Mouse (Mus musculus): ENCODE measurements around the gene Nup153. TPM values are rescaled to one million over a fixed set of nuclear protein-coding genes. Genes with fewer than 3 reads are reported as not detected.

Nup153 gene
- polyA plus RNA-seq, 1 experiment from 2014 or later, result 31.0 TPM

GRCm38 (mm10) chr13:46725227-46725626 is 2.5 kb downstream of the Nup153 start:
- Histone ChIP-seq H3K4me3 (peak overlapping the region; percentile 96), H3K27me3 (ENCODE audit: insufficient read depth, poor library complexity, severe bottlenecking) (no peaks in the 10 kb centered on the region), H3K36me3 (no peaks in the 10 kb centered on the region), H3K9me3 (no peaks in the 10 kb centered on the region), H3K4me1 (peaks cover 21% of the 10 kb centered on the region), H3K27ac (no peak overlapping the region)
- WGBS, result 29% methylated on average over 2 of the region's 2 CpGs
- DNase-seq (ENCODE audit: low spot score), result no peak

- H3K27ac ChIP-seq, result no peak overlapping the region
- no peaks in the 10 kb centered on the region for H3K27me3 ChIP-seq (ENCODE audit: insufficient read depth, poor library complexity, severe bottlenecking)
- H3K36me3 ChIP-seq, result peaks cover 4% of the 10 kb centered on the region; the same call in 1 of the 2 replicates
- H3K4me1 ChIP-seq, result peaks cover 21% of the 10 kb centered on the region
- no peak overlapping the region; the same call in 1 of the 2 replicates for H3K4me3 ChIP-seq
- no peaks in the 10 kb centered on the region for H3K9me3 ChIP-seq
- no peak for DNase-seq (ENCODE audit: low spot score)
Observed at GRCm38 (mm10) chr13:46724371-46724770, 3.4 kb downstream of the Nup153 start.

GRCm38 (mm10) chr13:46721009-46721408 is 6.7 kb downstream of the Nup153 start:
- Histone ChIP-seq H3K36me3 (peaks cover 15% of the 10 kb centered on the region), H3K9me3 (no peaks in the 10 kb centered on the region), H3K27me3 (ENCODE audit: insufficient read depth, poor library complexity, severe bottlenecking) (no peaks in the 10 kb centered on the region), H3K4me1 (peaks cover 23% of the 10 kb centered on the region), H3K4me3 (no peak overlapping the region), H3K27ac (no peak overlapping the region)
- no peak for DNase-seq (ENCODE audit: low spot score)

GRCm38 (mm10) chr13:46718893-46719400 is 8.8 kb downstream of the Nup153 start:
- no peak for DNase-seq (ENCODE audit: low spot score)
- Histone ChIP-seq H3K27ac (no peak overlapping the region), H3K36me3 (peaks cover 30% of the 10 kb centered on the region), H3K4me3 (no peak overlapping the region), H3K27me3 (ENCODE audit: insufficient read depth, poor library complexity, severe bottlenecking) (no peaks in the 10 kb centered on the region), H3K4me1 (peaks cover 10% of the 10 kb centered on the region; the same call in 1 of the 2 replicates), H3K9me3 (no peaks in the 10 kb centered on the region)
- WGBS, result 91% methylated on average over 5 of the region's 5 CpGs

GRCm38 (mm10) chr13:46715976-46716639 is 11.6 kb downstream of the Nup153 start:
- no peaks in the 10 kb centered on the region for H3K9me3 ChIP-seq
- H3K27ac ChIP-seq, result no peak overlapping the region
- no peak overlapping the region for H3K4me3 ChIP-seq
- peaks cover 57% of the 10 kb centered on the region for H3K36me3 ChIP-seq
- 57% methylated on average over 3 of the region's 3 CpGs for WGBS
- DNase-seq (ENCODE audit: low spot score), result no peak
- H3K4me1 ChIP-seq, result peaks cover 4% of the 10 kb centered on the region; the same call in 1 of the 2 replicates
- no peaks in the 10 kb centered on the region for H3K27me3 ChIP-seq (ENCODE audit: insufficient read depth, poor library complexity, severe bottlenecking)

- Histone ChIP-seq H3K4me1 (peaks cover 4% of the 10 kb centered on the region; the same call in 1 of the 2 replicates), H3K27me3 (ENCODE audit: insufficient read depth, poor library complexity, severe bottlenecking) (no peaks in the 10 kb centered on the region), H3K9me3 (no peaks in the 10 kb centered on the region), H3K27ac (no peak overlapping the region), H3K36me3 (peaks cover 75% of the 10 kb centered on the region), H3K4me3 (no peak overlapping the region)
- WGBS, result 89% methylated on average over 5 of the region's 5 CpGs
- DNase-seq (ENCODE audit: low spot score), result no peak
Observed at GRCm38 (mm10) chr13:46713486-46713885, 14.3 kb downstream of the Nup153 start.

GRCm38 (mm10) chr13:46703138-46703537 is 24.6 kb downstream of the Nup153 start:
- peaks cover 53% of the 10 kb centered on the region for H3K36me3 ChIP-seq
- H3K27me3 ChIP-seq (ENCODE audit: insufficient read depth, poor library complexity, severe bottlenecking), result no peaks in the 10 kb centered on the region
- no peaks in the 10 kb centered on the region for H3K4me1 ChIP-seq
- H3K27ac ChIP-seq, result no peak overlapping the region
- no peaks in the 10 kb centered on the region for H3K9me3 ChIP-seq
- no peak overlapping the region for H3K4me3 ChIP-seq
- no peak for DNase-seq (ENCODE audit: low spot score)
- 81% methylated on average over 5 of the region's 5 CpGs for WGBS

- Histone ChIP-seq H3K27me3 (ENCODE audit: insufficient read depth, poor library complexity, severe bottlenecking) (no peaks in the 10 kb centered on the region), H3K9me3 (no peaks in the 10 kb centered on the region), H3K4me3 (no peak overlapping the region), H3K4me1 (no peaks in the 10 kb centered on the region), H3K27ac (no peak overlapping the region), H3K36me3 (peaks cover 56% of the 10 kb centered on the region)
- no peak for DNase-seq (ENCODE audit: low spot score)
- WGBS, result 78% methylated on average over 2 of the region's 2 CpGs
Observed at GRCm38 (mm10) chr13:46701486-46701885, 26.3 kb downstream of the Nup153 start.

GRCm38 (mm10) chr13:46699372-46699771 is 28.4 kb downstream of the Nup153 start:
- Histone ChIP-seq H3K4me1 (no peaks in the 10 kb centered on the region), H3K36me3 (peaks cover 67% of the 10 kb centered on the region), H3K27ac (no peak overlapping the region), H3K27me3 (ENCODE audit: insufficient read depth, poor library complexity, severe bottlenecking) (no peaks in the 10 kb centered on the region), H3K4me3 (no peak overlapping the region), H3K9me3 (no peaks in the 10 kb centered on the region)
- WGBS, result 98% methylated on average over 1 of the region's 1 CpGs
- DNase-seq (ENCODE audit: low spot score), result no peak

- Histone ChIP-seq H3K36me3 (peaks cover 67% of the 10 kb centered on the region), H3K27ac (no peak overlapping the region), H3K4me1 (no peaks in the 10 kb centered on the region), H3K4me3 (no peak overlapping the region), H3K9me3 (no peaks in the 10 kb centered on the region), H3K27me3 (ENCODE audit: insufficient read depth, poor library complexity, severe bottlenecking) (no peaks in the 10 kb centered on the region)
- WGBS, result 87% methylated on average over 2 of the region's 2 CpGs
- no peak for DNase-seq (ENCODE audit: low spot score)
Observed at GRCm38 (mm10) chr13:46696788-46697187, 31.0 kb downstream of the Nup153 start.

GRCm38 (mm10) chr13:46695932-46696331 is 31.8 kb downstream of the Nup153 start:
- Histone ChIP-seq H3K27ac (no peak overlapping the region), H3K27me3 (ENCODE audit: insufficient read depth, poor library complexity, severe bottlenecking) (no peaks in the 10 kb centered on the region), H3K4me1 (no peaks in the 10 kb centered on the region), H3K36me3 (peaks cover 63% of the 10 kb centered on the region), H3K4me3 (no peak overlapping the region), H3K9me3 (no peaks in the 10 kb centered on the region)
- no peak for DNase-seq (ENCODE audit: low spot score)
- WGBS, result 95% methylated on average over 1 of the region's 1 CpGs

GRCm38 (mm10) chr13:46695296-46695908 is 32.3 kb downstream of the Nup153 start:
- no peak for DNase-seq (ENCODE audit: low spot score)
- no peaks in the 10 kb centered on the region for H3K9me3 ChIP-seq
- H3K4me1 ChIP-seq, result no peaks in the 10 kb centered on the region
- no peaks in the 10 kb centered on the region for H3K27me3 ChIP-seq (ENCODE audit: insufficient read depth, poor library complexity, severe bottlenecking)
- H3K27ac ChIP-seq, result no peak overlapping the region
- peaks cover 65% of the 10 kb centered on the region for H3K36me3 ChIP-seq
- WGBS, result 74% methylated on average over 1 of the region's 1 CpGs
- H3K4me3 ChIP-seq, result no peak overlapping the region

- Histone ChIP-seq H3K36me3 (peaks cover 74% of the 10 kb centered on the region), H3K9me3 (no peaks in the 10 kb centered on the region)
- 81% methylated on average over 4 of the region's 4 CpGs for WGBS
Observed at GRCm38 (mm10) chr13:46690559-46691241, 37.0 kb downstream of the Nup153 start.

More at GRCm38 (mm10) chr13:46690559-46691241, 37.0 kb downstream of the Nup153 start:
- Histone ChIP-seq H3K4me1 (no peaks in the 10 kb centered on the region), H3K27ac (no peak overlapping the region), H3K4me3 (no peak overlapping the region), H3K27me3 (ENCODE audit: insufficient read depth, poor library complexity, severe bottlenecking) (no peaks in the 10 kb centered on the region)
- DNase-seq (ENCODE audit: low spot score), result no peak
